ENCODE assay signal across 8 mouse cellular contexts in genomic region chr3:81835380-81836157, GRCm38 (mm10).
DNase-seq lines count a peak whose midpoint lies in the region; ATAC-seq and TF ChIP-seq lines count a peak whose summit lies in the region.

No protein-coding gene starts in this region.

- peak overlapping the region; percentile 58 for H3K27ac ChIP-seq in forebrain, embryonic 10.5 days
- H3K27ac ChIP-seq in forebrain, embryonic 14.5 days (ENCODE audit: low read depth, low read length), result no peak overlapping the region
- H3K27ac ChIP-seq in liver, embryonic 14.5 days, result no peak overlapping the region
- H3K27ac ChIP-seq in left cerebral cortex, adult 2 months, result no peak overlapping the region

- DNase-seq in forebrain, embryonic 10.5 days (ENCODE audit: extremely low spot score, low spot score), result no peak
- no peak for DNase-seq in forebrain, embryonic 14.5 days (ENCODE audit: low spot score)
- DNase-seq in thymus, postnatal 25 days, result peak; percentile 4
- no peak for DNase-seq in thymus, adult 18-20 months
- peak; percentile 1 to 9 (median 7) for DNase-seq in liver, embryonic 14.5 days (ENCODE audit: low read depth in 3 of 3, low spot score in 3 of 3)
- no peak for DNase-seq in left cerebral cortex, adult 2 months (ENCODE audit: extremely low spot score in 1 of 2, low spot score in 2 of 2)
- no peak for DNase-seq in gastrocnemius, postnatal 4 days (ENCODE audit: low spot score in 2 of 2)
- DNase-seq in cerebellum, adult 9-11 months, result no peak

- no peak overlapping the region for H3K4me2 ChIP-seq in forebrain, embryonic 14.5 days (ENCODE audit: low read length)
- peak overlapping the region; percentile 36 for H3K4me2 ChIP-seq in liver, embryonic 14.5 days (ENCODE audit: low read depth)

- WGBS in forebrain, embryonic 10.5 days, result 10% methylated on average over 11 of the region's 11 CpGs
- 14% methylated on average over 11 of the region's 11 CpGs for WGBS in forebrain, embryonic 14.5 days
- 9% methylated on average over 11 of the region's 11 CpGs for WGBS in liver, embryonic 14.5 days (ENCODE audit: insufficient replicate concordance)

- intact Hi-C loops in left cerebral cortex, adult 2 months (cut with DNase I), result no loop called here

- H3K36me3 ChIP-seq in forebrain, embryonic 10.5 days (replicated peaks), result no peaks in the 10 kb centered on the region
- H3K36me3 ChIP-seq in forebrain, embryonic 14.5 days (ENCODE audit: control insufficient read depth, insufficient read depth, low read length), result no peaks in the 10 kb centered on the region
- H3K36me3 ChIP-seq in liver, embryonic 14.5 days (replicated peaks; ENCODE audit: control insufficient read depth, insufficient read depth, low read depth), result no peaks in the 10 kb centered on the region

- ATAC-seq in forebrain, embryonic 14.5 days, result no peak
- no peak for ATAC-seq in liver, embryonic 14.5 days (ENCODE audit: insufficient read depth)

- H3K4me1 ChIP-seq in forebrain, embryonic 10.5 days, result peaks cover 10% of the 10 kb centered on the region
- H3K4me1 ChIP-seq in forebrain, embryonic 14.5 days (ENCODE audit: control insufficient read depth, insufficient read depth, low read length), result no peaks in the 10 kb centered on the region
- H3K4me1 ChIP-seq in liver, embryonic 14.5 days (replicated peaks; ENCODE audit: control insufficient read depth in 2 of 2, insufficient read depth in 2 of 2, low read length in 1 of 2), result no peaks in the 10 kb centered on the region

- H3K4me3 ChIP-seq in forebrain, embryonic 10.5 days, result 0 out of 2 replicates have a peak overlapping the region, but pooled peaks have one; percentile 12
- no peak overlapping the region for H3K4me3 ChIP-seq in forebrain, embryonic 14.5 days (ENCODE audit: low read depth, low read length)
- 0 out of 4 replicates have a peak overlapping the region, but pooled peaks of 1 of the 2 experiments have one; percentile 15 for H3K4me3 ChIP-seq in liver, embryonic 14.5 days (ENCODE audit: insufficient read depth in 1 of 2, low read depth in 2 of 2, low read length in 2 of 2)
- H3K4me3 ChIP-seq in left cerebral cortex, adult 2 months, result no peak overlapping the region

- no peak overlapping the region for H3K9ac ChIP-seq in forebrain, embryonic 14.5 days (ENCODE audit: low read length)
- no peak overlapping the region for H3K9ac ChIP-seq in liver, embryonic 14.5 days (replicated peaks)

- TF ChIP-seq CTCF in liver, embryonic 14.5 days (IDR thresholded peaks at IDR 0.05; ENCODE audit: low read depth), result no peak
- no peak for TF ChIP-seq CTCF in left cerebral cortex, adult 2 months (IDR thresholded peaks at IDR 0.05)

- H3K9me3 ChIP-seq in forebrain, embryonic 10.5 days, result no peaks in the 10 kb centered on the region
- no peaks in the 10 kb centered on the region for H3K9me3 ChIP-seq in forebrain, embryonic 14.5 days (replicated peaks; ENCODE audit: control insufficient read depth, low read length)
- H3K9me3 ChIP-seq in liver, embryonic 14.5 days (ENCODE audit: control insufficient read depth, low read length), result no peaks in the 10 kb centered on the region

- no peaks in the 10 kb centered on the region for H3K27me3 ChIP-seq in forebrain, embryonic 10.5 days (ENCODE audit: poor library complexity, severe bottlenecking)
- H3K27me3 ChIP-seq in forebrain, embryonic 14.5 days (replicated peaks; ENCODE audit: control insufficient read depth, insufficient read depth, low read length), result no peaks in the 10 kb centered on the region
- no peaks in the 10 kb centered on the region for H3K27me3 ChIP-seq in liver, embryonic 14.5 days (ENCODE audit: control insufficient read depth, insufficient read depth, low read length)

- no peak for TF ChIP-seq EP300 in liver, embryonic 14.5 days (IDR thresholded peaks at IDR 0.05; ENCODE audit: low read depth)

Comparison
In these comparisons a context has a peak if more than half of its experiments do, and no peak if none do; other contexts are left out.
1. DNase-seq: peak in thymus, postnatal 25 days (single experiment) and liver, embryonic 14.5 days (3 of 3); none in forebrain, embryonic 10.5 days (single experiment), forebrain, embryonic 14.5 days (single experiment), thymus, adult 18-20 months (0 of 2), left cerebral cortex, adult 2 months (0 of 2), gastrocnemius, postnatal 4 days (0 of 2) and cerebellum, adult 9-11 months (single experiment).